Mouse (Mus musculus): ENCODE measurements around the gene Pih1d1.

DNA sequence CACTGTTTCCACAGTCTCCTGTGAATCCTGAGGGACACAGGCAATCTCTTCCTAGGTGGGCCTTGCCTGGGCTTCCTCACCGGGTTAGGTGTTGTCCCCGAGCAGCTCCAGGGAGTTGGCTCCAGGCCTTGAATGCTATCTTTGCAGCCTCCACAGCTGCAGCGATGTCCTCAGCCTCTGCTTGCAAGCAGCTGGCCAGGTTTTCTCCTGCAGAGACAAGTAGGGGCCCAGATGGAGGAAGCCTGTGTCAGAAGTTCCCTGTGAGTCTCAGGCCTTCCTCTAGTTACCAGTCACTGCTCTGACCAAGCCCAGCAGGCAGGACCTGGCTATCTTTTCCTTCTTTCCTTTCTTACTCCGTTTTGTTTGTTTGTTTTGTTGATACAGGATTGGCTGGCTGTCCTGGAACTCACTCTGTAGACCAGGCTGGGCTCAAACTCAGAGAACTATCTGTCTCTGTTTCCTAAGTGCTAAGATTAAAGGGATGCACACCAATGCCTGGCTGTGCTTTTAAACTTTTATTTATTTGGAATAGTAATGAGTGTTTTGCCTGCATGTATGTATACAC lies 5.5 kb upstream of the Pih1d1 start:
- TF ChIP-seq POLR2A (IDR thresholded peaks at IDR 0.05; ENCODE audit: low read depth, low read length): no peak
- no peak for TF ChIP-seq CTCF (IDR thresholded peaks at IDR 0.05; ENCODE audit: extremely low read depth, insufficient read depth, insufficient read length, insufficient replicate concordance)
